ENCODE assay signal across 9 mouse cellular contexts in genomic region chr9:23674833-23675232, GRCm38 (mm10).
DNase-seq lines count a peak whose midpoint lies in the region; ATAC-seq lines count a peak whose summit lies in the region.
"Had no signal": no experiment of that assay in that cellular context is flagged by ENCODE, and none has a peak within 500 bp of the region (broad histone marks: within the 10 kb centered on the region; RNA-seq: fewer than 3 reads in every experiment).

No protein-coding gene starts in this region.

- WGBS in forebrain, embryonic 11.5 days = 49% methylated on average over 8 of the region's 8 CpGs
- 43% methylated on average over 8 of the region's 8 CpGs for WGBS in forebrain, embryonic 10.5 days
- WGBS in lung, embryonic 16.5 days = 30% methylated on average over 8 of the region's 8 CpGs

- no peak for ATAC-seq in forebrain, embryonic 11.5 days (replicated peaks; ENCODE audit: low FRiP score)
- peak; percentile 61 for ATAC-seq in lung, embryonic 16.5 days (ENCODE audit: low read depth)

- H3K9ac ChIP-seq in forebrain, embryonic 11.5 days (ENCODE audit: low read length) = no peak overlapping the region
- H3K9ac ChIP-seq in lung, embryonic 16.5 days (ENCODE audit: low read length) = no peak overlapping the region

- DNase-seq in forebrain, embryonic 11.5 days (ENCODE audit: low spot score) = peak; percentile 50
- DNase-seq in forebrain, embryonic 10.5 days (ENCODE audit: extremely low spot score, low spot score) = no peak
- DNase-seq in left cerebral cortex, postnatal 4 days = peak; percentile 51
- no peak for DNase-seq in left cerebral cortex, adult 8-10 months (ENCODE audit: low spot score in 2 of 2)
- peak; percentile 23 for DNase-seq in ES-CJ7 (ENCODE audit: low read depth, low spot score)
- DNase-seq in gastrocnemius, postnatal 25 days = no peak
- no peak for DNase-seq in natural killer cell, adult 2 months (ENCODE audit: low spot score in 2 of 2)

- H3K4me3 ChIP-seq in forebrain, embryonic 11.5 days (ENCODE audit: low read depth, low read length) = no peak overlapping the region
- H3K4me3 ChIP-seq in forebrain, embryonic 10.5 days = no peak overlapping the region
- no peak overlapping the region for H3K4me3 ChIP-seq in lung, embryonic 16.5 days (ENCODE audit: low read length)
- H3K4me3 ChIP-seq: myocyte had no signal

- H3K27ac ChIP-seq in forebrain, embryonic 11.5 days (ENCODE audit: low read depth, low read length) = no peak overlapping the region
- no peak overlapping the region for H3K27ac ChIP-seq in forebrain, embryonic 10.5 days
- H3K27ac ChIP-seq in lung, embryonic 16.5 days (ENCODE audit: low read length) = no peak overlapping the region

- H3K4me2 ChIP-seq in forebrain, embryonic 11.5 days (ENCODE audit: low read depth, low read length, severe bottlenecking) = no peak overlapping the region
- H3K4me2 ChIP-seq in lung, embryonic 16.5 days (ENCODE audit: low read depth, low read length) = no peak overlapping the region

- H3K27me3 ChIP-seq in forebrain, embryonic 11.5 days (ENCODE audit: control insufficient read depth, insufficient read depth, low read length) = no peaks in the 10 kb centered on the region
- H3K27me3 ChIP-seq in forebrain, embryonic 10.5 days (ENCODE audit: poor library complexity, severe bottlenecking) = no peaks in the 10 kb centered on the region
- H3K27me3 ChIP-seq in lung, embryonic 16.5 days (ENCODE audit: control insufficient read depth, insufficient read depth, low read depth, low read length) = no peaks in the 10 kb centered on the region

- intact Hi-C loops in left cerebral cortex, postnatal 4 days (cut with DNase I) = no loop called here

- H3K36me3 ChIP-seq in forebrain, embryonic 11.5 days (ENCODE audit: control insufficient read depth, insufficient read depth, low read length) = no peaks in the 10 kb centered on the region
- no peaks in the 10 kb centered on the region for H3K36me3 ChIP-seq in forebrain, embryonic 10.5 days (replicated peaks)
- H3K36me3 ChIP-seq in lung, embryonic 16.5 days (ENCODE audit: control insufficient read depth, insufficient read depth, low read length) = no peaks in the 10 kb centered on the region

- H3K4me1 ChIP-seq in forebrain, embryonic 11.5 days (replicated peaks; ENCODE audit: control insufficient read depth, insufficient read depth, low read length) = no peaks in the 10 kb centered on the region
- H3K4me1 ChIP-seq in forebrain, embryonic 10.5 days = peaks cover 6% of the 10 kb centered on the region
- peaks cover 5% of the 10 kb centered on the region; the same call in 1 of the 2 replicates for H3K4me1 ChIP-seq in lung, embryonic 16.5 days (replicated peaks; ENCODE audit: control insufficient read depth, insufficient read depth, low read length)

- H3K9me3 ChIP-seq in forebrain, embryonic 11.5 days (ENCODE audit: control insufficient read depth, low read length) = no peaks in the 10 kb centered on the region
- H3K9me3 ChIP-seq in forebrain, embryonic 10.5 days = no peaks in the 10 kb centered on the region
- H3K9me3 ChIP-seq in lung, embryonic 16.5 days (ENCODE audit: control insufficient read depth, low read length) = no peaks in the 10 kb centered on the region

Comparison
In these comparisons a context has a peak if more than half of its experiments do, and no peak if none do; other contexts are left out.
1. DNase-seq: peak in forebrain, embryonic 11.5 days (single experiment), left cerebral cortex, postnatal 4 days (single experiment) and ES-CJ7 (single experiment); none in forebrain, embryonic 10.5 days (single experiment), left cerebral cortex, adult 8-10 months (0 of 2), gastrocnemius, postnatal 25 days (single experiment) and natural killer cell, adult 2 months (0 of 2).